Mouse (Mus musculus): ENCODE measurements around the gene Cd1d1. TPM values are rescaled to one million over a fixed set of nuclear protein-coding genes. Genes with fewer than 3 reads are reported as not detected.
A peak's percentile ranks its signal among the peaks of the same experiment; 100 is the strongest.
"Not testable (repeated sequence)": the region's sequence is repeated elsewhere in the genome, so short reads cannot be mapped to it uniquely, and the experiment has no call there.

Cd1d1 gene
- polyA plus RNA-seq, 1 experiment from 2014 or later = 30.5 TPM

DNA sequence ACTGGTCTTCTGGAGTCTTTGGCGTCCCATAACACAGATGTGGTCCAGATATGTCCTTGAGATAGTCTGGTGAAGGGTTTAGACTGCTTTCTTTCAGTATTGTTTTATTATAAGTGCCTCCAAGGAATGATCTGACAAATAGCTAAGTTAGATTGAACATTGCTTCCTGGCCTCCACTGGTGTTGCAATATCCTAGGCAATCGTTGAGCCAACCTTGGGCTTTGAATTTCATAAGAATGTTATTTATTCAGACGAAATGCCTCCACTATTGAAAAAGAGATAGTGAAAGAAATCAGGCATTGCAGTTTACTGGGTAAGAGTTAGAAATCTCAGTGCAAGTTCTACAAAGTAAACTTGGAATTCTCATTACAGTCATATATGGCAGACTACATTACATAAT lies 13.2 kb upstream of the Cd1d1 start:
- H3K9me3 ChIP-seq (ENCODE audit: control insufficient read depth, low read length); H3K36me3 ChIP-seq (ENCODE audit: control insufficient read depth, insufficient read depth, low read length); H3K4me2 ChIP-seq (ENCODE audit: low read depth, low read length); H3K27ac ChIP-seq (ENCODE audit: low read length); H3K27me3 ChIP-seq (replicated peaks; ENCODE audit: control insufficient read depth, insufficient read depth, low read length); H3K9ac ChIP-seq (ENCODE audit: low read depth, low read length); H3K4me3 ChIP-seq (ENCODE audit: low read length); H3K4me1 ChIP-seq (ENCODE audit: control insufficient read depth, insufficient read depth, low read length); ATAC-seq: not testable (repeated sequence)
- 81% methylated on average over 3 of the region's 3 CpGs for WGBS

DNA sequence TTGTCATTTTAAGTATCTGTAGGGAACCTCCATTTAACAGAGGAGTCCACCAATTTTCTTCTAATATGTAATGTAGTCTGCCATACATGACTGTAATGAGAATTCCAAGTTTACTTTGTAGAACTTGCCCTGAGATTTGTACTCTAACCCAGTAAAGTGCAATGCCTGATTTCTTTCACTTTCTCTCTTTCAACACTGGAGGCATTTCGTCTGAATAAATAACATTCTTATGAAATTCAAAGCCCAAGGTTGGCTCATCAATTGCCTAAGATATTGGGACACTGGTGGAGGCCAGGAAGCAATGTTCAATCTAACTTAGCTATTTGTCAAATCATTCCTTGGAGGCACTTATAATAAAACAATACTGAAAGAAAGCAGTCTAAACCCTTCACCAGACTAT lies 9.0 kb upstream of the Cd1d1 start:
- not testable (repeated sequence) for H3K4me3 ChIP-seq (ENCODE audit: low read length); H3K4me2 ChIP-seq (ENCODE audit: low read depth, low read length); H3K9me3 ChIP-seq (ENCODE audit: control insufficient read depth, low read length); H3K4me1 ChIP-seq (ENCODE audit: control insufficient read depth, insufficient read depth, low read length); H3K27ac ChIP-seq (ENCODE audit: low read length); H3K9ac ChIP-seq (ENCODE audit: low read depth, low read length); ATAC-seq; H3K27me3 ChIP-seq (replicated peaks; ENCODE audit: control insufficient read depth, insufficient read depth, low read length); H3K36me3 ChIP-seq (ENCODE audit: control insufficient read depth, insufficient read depth, low read length)
- WGBS = 87% methylated on average over 1 of the region's 1 CpGs

DNA sequence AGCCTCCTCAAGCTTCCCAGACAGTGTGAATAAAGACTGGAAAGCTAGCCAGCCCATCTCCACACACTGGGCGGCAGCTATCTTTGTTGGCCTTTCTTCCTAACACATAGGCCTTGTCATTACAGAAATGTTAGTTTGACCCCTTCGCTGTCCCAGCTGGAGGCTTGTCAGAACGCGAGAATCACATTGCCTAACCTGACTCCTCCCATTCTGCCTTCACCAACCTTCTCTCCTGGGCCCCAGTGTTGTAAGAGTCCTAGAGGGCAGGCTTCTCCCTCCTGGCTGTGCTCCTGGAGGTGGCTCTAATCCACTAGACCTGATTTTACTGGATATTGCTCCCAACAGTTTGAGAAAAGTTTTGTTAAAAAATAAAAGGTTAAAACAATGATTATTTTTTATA lies 1.4 kb upstream of the Cd1d1 start:
- no peak overlapping the region for H3K27ac ChIP-seq (ENCODE audit: low read length)
- 39% methylated on average over 4 of the region's 4 CpGs for WGBS
- peak; percentile 64 for ATAC-seq
- no peaks in the 10 kb centered on the region for H3K9me3 ChIP-seq (ENCODE audit: control insufficient read depth, low read length)
- no peaks in the 10 kb centered on the region for H3K4me1 ChIP-seq (ENCODE audit: control insufficient read depth, insufficient read depth, low read length)
- no peaks in the 10 kb centered on the region for H3K36me3 ChIP-seq (ENCODE audit: control insufficient read depth, insufficient read depth, low read length)
- no peak overlapping the region for H3K9ac ChIP-seq (ENCODE audit: low read depth, low read length)
- no peak overlapping the region for H3K4me2 ChIP-seq (ENCODE audit: low read depth, low read length)
- H3K27me3 ChIP-seq (replicated peaks; ENCODE audit: control insufficient read depth, insufficient read depth, low read length) = no peaks in the 10 kb centered on the region
- no peak overlapping the region for H3K4me3 ChIP-seq (ENCODE audit: low read length)

DNA sequence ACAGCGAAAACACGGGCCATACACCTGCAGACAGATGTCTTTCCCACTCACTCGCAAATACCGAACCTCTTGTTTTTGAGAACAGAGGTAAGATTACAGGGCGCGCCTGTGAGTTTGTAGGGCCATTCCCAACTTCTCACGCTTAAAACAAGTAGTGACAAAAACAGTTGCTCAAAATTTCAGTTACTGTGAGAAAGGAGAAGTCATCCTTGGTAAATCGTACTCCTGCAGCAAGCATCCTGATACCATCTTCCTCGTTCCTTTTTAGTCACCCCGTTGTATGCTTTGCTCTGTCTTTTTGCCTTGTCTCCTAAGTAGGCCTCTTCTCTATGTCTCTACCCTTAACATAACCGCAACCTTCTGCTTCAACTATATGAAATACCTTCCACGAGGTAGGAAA lies 810 bp upstream of the Cd1d1 start:
- no peak overlapping the region for H3K4me2 ChIP-seq (ENCODE audit: low read depth, low read length)
- H3K9me3 ChIP-seq (ENCODE audit: control insufficient read depth, low read length) = no peaks in the 10 kb centered on the region
- no peaks in the 10 kb centered on the region for H3K4me1 ChIP-seq (ENCODE audit: control insufficient read depth, insufficient read depth, low read length)
- H3K27ac ChIP-seq (ENCODE audit: low read length) = no peak overlapping the region
- H3K36me3 ChIP-seq (ENCODE audit: control insufficient read depth, insufficient read depth, low read length) = no peaks in the 10 kb centered on the region
- H3K4me3 ChIP-seq (ENCODE audit: low read length) = no peak overlapping the region
- ATAC-seq = no peak
- H3K9ac ChIP-seq (ENCODE audit: low read depth, low read length) = no peak overlapping the region
- WGBS = 88% methylated on average over 12 of the region's 12 CpGs
- H3K27me3 ChIP-seq (replicated peaks; ENCODE audit: control insufficient read depth, insufficient read depth, low read length) = no peaks in the 10 kb centered on the region

DNA sequence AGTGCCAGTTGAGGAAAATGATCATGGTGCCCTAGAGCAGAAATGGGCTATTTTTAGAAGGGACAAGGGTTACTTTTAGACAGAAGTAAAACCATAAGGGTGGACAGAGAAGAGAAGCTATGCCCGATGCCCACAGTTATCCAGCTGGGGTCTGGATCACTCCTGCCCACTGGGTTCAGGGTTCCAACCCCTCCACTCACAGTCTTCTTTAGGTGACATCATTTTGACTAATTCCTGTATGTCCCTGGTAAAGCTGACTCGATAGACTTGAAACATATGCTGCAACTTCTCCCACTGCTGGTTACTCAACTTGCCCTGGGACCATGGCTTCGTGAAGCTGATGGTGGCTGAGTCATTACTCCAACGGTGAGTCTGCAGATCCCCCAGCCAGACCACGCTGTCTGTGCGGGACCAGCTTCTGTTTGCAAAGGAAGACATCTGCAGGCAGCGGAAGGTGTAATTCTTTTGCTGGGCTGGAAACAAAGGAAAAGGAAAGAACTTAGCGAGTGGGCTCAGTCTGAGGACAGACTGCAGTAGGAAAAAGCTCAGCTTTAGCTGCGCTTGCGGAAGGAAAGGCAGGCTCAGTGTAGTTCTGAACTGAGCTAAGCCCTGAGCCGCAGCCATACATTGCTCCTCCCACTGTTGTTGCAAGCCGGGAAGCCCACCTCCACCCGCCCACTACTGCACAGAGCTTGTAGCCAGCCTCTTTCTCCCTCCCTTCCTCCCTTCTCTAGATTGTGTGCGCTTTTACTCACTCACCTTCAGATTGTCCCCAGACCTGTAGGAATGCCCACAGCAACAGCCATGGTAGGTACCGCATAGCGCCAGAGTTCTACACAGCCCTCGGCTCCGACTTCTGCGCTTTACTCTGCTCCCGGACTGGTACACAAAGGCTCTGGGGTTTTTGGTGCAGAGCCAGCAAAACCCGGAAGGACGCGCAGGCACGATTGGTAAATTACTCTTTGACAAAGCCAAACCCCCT lies 517 bp downstream of the Cd1d1 start:
- H3K9me3 ChIP-seq (ENCODE audit: control insufficient read depth, low read length); H3K27me3 ChIP-seq (replicated peaks; ENCODE audit: control insufficient read depth, insufficient read depth, low read length); H3K36me3 ChIP-seq (ENCODE audit: control insufficient read depth, insufficient read depth, low read length); H3K4me1 ChIP-seq (ENCODE audit: control insufficient read depth, insufficient read depth, low read length): not testable (repeated sequence)
- peak overlapping the region; percentile 64 for H3K4me3 ChIP-seq (ENCODE audit: low read length)
- peak overlapping the region; percentile 84 for H3K27ac ChIP-seq (ENCODE audit: low read length)
- H3K9ac ChIP-seq (ENCODE audit: low read depth, low read length) = peak overlapping the region; percentile 82
- H3K4me2 ChIP-seq (ENCODE audit: low read depth, low read length) = peak overlapping the region; percentile 63
- 4% methylated on average over 23 of the region's 24 CpGs for WGBS
- ATAC-seq = peak; percentile 96

DNA sequence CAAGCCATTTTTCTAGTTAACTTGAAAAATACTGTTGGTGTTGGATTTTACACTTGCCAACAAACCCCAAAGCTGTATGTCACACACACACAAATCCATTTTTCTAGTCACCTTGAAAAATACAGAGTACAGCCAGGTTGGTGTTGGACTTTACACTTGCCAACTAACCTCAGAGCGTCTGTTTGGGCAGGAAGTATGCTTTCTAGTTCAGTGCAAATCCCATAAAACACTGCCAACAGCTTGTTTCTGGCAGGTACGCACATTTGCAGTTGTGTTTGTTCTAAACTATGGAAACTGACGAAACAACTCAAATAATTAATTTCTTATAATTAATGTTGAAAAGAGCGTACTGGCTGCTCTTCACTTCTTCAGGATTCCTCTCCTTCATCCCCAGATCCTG lies 3.1 kb downstream of the Cd1d1 start:
- 77% methylated on average over 4 of the region's 4 CpGs for WGBS
- H3K27me3 ChIP-seq (replicated peaks; ENCODE audit: control insufficient read depth, insufficient read depth, low read length) = no peaks in the 10 kb centered on the region
- no peak overlapping the region for H3K27ac ChIP-seq (ENCODE audit: low read length)
- H3K36me3 ChIP-seq (ENCODE audit: control insufficient read depth, insufficient read depth, low read length) = no peaks in the 10 kb centered on the region
- no peak overlapping the region for H3K4me3 ChIP-seq (ENCODE audit: low read length)
- H3K4me1 ChIP-seq (ENCODE audit: control insufficient read depth, insufficient read depth, low read length) = no peaks in the 10 kb centered on the region
- no peak overlapping the region for H3K9ac ChIP-seq (ENCODE audit: low read depth, low read length)
- no peak for ATAC-seq
- no peak overlapping the region for H3K4me2 ChIP-seq (ENCODE audit: low read depth, low read length)
- H3K9me3 ChIP-seq (ENCODE audit: control insufficient read depth, low read length) = no peaks in the 10 kb centered on the region

DNA sequence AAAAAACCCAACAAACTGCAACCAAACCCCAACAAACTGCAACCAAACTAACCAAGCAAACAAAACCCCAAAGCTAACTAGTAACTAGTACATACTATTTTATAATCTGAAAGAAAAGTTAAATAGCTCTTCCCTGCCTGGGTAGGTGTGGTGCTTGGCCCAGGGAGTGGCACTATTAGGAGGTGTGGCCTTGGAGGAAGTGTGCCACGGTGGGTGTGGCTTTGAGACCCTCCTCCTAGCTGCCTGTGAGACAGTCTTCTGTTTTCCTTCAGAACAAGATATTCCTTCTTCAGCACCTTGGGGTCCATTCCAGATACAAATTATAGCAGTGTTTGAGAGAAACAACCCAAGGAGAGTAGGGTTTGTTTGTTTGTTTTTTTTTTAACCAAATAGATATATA lies 3.9 kb downstream of the Cd1d1 start:
- no peak overlapping the region for H3K4me3 ChIP-seq (ENCODE audit: low read length)
- H3K4me1 ChIP-seq (ENCODE audit: control insufficient read depth, insufficient read depth, low read length) = no peaks in the 10 kb centered on the region
- H3K27me3 ChIP-seq (replicated peaks; ENCODE audit: control insufficient read depth, insufficient read depth, low read length) = no peaks in the 10 kb centered on the region
- no peaks in the 10 kb centered on the region for H3K36me3 ChIP-seq (ENCODE audit: control insufficient read depth, insufficient read depth, low read length)
- ATAC-seq = no peak
- H3K9ac ChIP-seq (ENCODE audit: low read depth, low read length) = no peak overlapping the region
- no peak overlapping the region for H3K27ac ChIP-seq (ENCODE audit: low read length)
- 43% methylated on average over 1 of the region's 1 CpGs for whole genome bisulfite sequencing
- no peak overlapping the region for H3K4me2 ChIP-seq (ENCODE audit: low read depth, low read length)
- H3K9me3 ChIP-seq (ENCODE audit: control insufficient read depth, low read length) = no peaks in the 10 kb centered on the region

DNA sequence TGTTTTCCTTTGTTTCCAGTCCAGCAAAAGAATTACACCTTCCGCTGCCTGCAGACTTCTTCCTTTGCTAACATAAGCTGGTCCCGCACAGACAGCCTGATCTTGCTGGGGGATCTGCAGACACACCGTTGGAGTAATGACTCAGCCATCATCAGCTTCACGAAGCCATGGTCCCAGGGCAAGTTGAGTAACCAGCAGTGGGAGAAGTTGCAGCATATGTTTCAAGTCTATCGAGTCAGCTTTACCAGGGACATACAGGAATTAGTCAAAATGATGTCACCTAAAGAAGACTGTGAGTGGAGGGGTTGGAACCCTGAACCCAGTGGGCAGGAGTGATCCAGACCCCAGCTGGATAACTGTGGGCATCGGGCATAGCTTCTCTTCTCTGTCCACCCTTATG lies 12.3 kb downstream of the Cd1d1 start:
- H3K27me3 ChIP-seq (replicated peaks; ENCODE audit: control insufficient read depth, insufficient read depth, low read length); H3K9me3 ChIP-seq (ENCODE audit: control insufficient read depth, low read length); H3K36me3 ChIP-seq (ENCODE audit: control insufficient read depth, insufficient read depth, low read length); H3K27ac ChIP-seq (ENCODE audit: low read length); H3K4me1 ChIP-seq (ENCODE audit: control insufficient read depth, insufficient read depth, low read length): not testable (repeated sequence)
- H3K4me2 ChIP-seq (ENCODE audit: low read depth, low read length) = peak overlapping the region; percentile 71
- ATAC-seq = 0 out of 2 replicates have a peak, but pooled peaks have one; percentile 13
- peak overlapping the region; percentile 45 for H3K4me3 ChIP-seq (ENCODE audit: low read length)
- H3K9ac ChIP-seq (ENCODE audit: low read depth, low read length) = peak overlapping the region; percentile 64
- WGBS = 35% methylated on average over 5 of the region's 6 CpGs

DNA sequence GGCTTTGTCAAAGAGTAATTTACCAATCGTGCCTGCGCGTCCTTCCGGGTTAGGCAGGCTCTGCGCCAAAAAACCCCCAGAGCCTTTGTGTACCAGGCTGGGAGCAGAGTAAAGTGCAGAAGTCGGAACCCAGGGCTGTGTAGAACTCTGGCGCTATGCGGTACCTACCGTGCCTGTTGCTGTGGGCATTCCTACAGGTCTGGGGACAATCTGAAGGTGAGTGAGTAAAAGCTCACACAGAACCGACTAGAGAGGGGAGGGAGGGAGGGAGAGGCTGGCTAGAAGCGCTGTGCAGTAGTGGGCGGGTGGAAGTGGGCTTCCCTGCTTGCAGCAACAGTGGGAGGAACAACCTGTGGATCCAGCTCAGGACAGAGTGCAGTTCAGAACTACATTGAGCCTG lies 12.8 kb downstream of the Cd1d1 start:
- Histone ChIP-seq H3K27me3 (replicated peaks; ENCODE audit: control insufficient read depth, insufficient read depth, low read length) (no peaks in the 10 kb centered on the region), H3K4me3 (ENCODE audit: low read length) (peak overlapping the region; percentile 45), H3K27ac (ENCODE audit: low read length) (peak overlapping the region; percentile 33; the same call in 1 of the 2 replicates), H3K4me2 (ENCODE audit: low read depth, low read length) (peak overlapping the region; percentile 71), H3K36me3 (ENCODE audit: control insufficient read depth, insufficient read depth, low read length) (no peaks in the 10 kb centered on the region), H3K4me1 (ENCODE audit: control insufficient read depth, insufficient read depth, low read length) (no peaks in the 10 kb centered on the region), H3K9ac (ENCODE audit: low read depth, low read length) (peak overlapping the region; percentile 64), H3K9me3 (ENCODE audit: control insufficient read depth, low read length) (no peaks in the 10 kb centered on the region)
- WGBS = 14% methylated on average over 12 of the region's 12 CpGs
- peak; percentile 66 for ATAC-seq

Data from intestine, embryonic 16.5 days (tissue).